Mouse (Mus musculus): ENCODE results near the gene Cib3.

Gene Cib3

DNA sequence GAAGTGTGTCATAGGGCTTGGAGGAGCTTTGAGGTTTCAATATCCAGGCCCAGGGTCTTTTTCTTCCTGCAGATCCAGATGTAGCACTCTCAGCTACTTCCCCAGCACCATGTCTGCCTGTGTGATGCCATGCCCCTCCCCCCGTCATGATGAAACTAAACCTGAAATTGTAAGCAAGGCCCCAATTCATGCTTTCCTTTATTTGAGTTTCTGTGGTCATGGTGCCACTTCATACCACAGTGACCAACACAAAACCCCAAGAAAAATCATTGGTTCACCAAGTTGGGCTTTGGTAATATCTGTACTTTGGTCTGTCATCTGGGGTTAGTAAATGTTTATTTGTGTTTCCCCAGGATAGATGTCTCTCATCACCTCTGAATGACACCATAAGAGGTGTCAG lies 4.1 kb downstream of the Cib3 start:
- no peak for DNase-seq

GRCm38 (mm10) chr8:72197997-72198396 lies 14.6 kb downstream of the Cib3 start:
- DNase-seq: no peak

DNA sequence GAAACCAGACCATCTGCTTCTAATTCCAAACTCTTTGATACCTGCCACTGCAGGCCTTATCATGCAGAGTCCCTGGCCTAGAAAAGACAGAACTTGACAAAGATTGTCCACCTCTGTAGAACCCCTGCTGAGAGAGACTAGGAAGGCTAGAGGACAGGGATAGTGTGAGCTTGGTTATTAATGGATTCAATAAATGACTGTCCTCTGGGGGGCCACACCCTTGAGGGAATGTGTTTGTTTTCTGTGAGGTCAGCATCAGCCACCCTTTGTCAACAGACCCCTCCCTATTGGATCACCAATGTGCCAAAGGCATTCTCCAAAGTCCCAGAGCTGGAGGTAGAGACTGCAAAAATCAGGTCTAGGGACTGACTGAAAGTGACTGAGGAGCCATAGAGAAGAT lies 20.6 kb downstream of the Cib3 start:
- DNase-seq: no peak

GRCm38 (mm10) chr8:72190215-72190539 lies 22.5 kb downstream of the Cib3 start:
- DNase-seq: no peak

GRCm38 (mm10) chr8:72189417-72190214 lies 23.0 kb downstream of the Cib3 start, which contains the start of gene Hsh2d:
TSS of gene Hsh2d (plus strand) at chr8:72189638.
- DNase-seq: no peak

DNA sequence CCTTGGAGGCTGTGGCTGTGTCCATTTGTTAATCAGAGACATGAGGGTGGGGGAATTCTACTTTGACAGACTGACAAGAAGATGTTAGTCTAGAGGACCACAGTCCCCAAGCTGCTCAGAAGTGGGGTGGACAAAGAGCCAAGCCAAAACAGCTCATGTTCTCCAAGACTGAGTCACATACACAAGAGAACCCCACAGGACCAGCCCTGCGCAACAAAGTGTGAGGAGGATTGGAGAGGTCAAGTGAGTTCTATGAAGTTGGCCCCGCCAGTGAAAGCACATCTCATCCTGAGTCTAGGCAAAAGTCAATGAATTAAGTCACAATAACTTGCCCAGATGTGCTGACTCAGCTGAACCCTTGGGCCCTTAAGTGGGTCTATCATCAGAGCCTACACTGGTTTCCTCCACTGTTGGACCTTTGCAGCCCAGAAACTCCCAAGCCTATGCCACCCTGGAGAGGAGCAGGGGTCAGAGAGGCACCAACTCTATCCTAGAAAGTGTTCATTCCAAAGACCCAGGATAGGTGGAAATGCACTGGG lies 24.8 kb downstream of the Cib3 start:
- DNase-seq: no peak

DNA sequence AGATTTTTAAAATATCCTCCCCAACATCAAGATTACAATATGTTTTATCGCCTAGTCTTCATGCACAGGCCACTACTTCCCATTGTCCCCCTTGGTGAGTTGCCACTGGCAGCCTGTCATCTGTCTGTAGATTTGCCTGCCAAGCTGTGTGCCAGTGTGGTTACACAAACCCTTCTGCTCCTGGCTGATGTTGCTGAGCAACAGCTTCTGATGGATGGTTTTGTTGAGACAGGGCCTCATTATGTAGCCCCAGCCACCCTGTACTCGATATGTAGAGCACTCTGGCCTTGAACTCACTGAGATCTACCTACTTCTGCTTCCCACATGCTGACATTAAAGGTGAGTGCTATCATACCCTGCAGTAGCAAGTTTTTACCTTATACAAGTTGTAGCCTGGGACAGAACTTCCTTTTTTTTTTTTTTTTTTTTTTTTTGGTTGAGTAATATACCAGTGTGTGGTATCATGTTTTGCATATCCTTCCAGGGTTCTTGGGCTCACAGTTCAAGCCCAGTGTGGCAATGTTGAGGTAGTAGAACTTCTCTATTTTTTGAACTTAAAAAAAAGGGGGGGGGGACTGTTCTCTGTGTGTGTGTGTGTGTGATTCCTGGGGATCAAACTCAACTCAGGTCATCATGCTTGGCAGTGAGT lies 29.0 kb downstream of the Cib3 start:
- no peak for DNase-seq

DNA sequence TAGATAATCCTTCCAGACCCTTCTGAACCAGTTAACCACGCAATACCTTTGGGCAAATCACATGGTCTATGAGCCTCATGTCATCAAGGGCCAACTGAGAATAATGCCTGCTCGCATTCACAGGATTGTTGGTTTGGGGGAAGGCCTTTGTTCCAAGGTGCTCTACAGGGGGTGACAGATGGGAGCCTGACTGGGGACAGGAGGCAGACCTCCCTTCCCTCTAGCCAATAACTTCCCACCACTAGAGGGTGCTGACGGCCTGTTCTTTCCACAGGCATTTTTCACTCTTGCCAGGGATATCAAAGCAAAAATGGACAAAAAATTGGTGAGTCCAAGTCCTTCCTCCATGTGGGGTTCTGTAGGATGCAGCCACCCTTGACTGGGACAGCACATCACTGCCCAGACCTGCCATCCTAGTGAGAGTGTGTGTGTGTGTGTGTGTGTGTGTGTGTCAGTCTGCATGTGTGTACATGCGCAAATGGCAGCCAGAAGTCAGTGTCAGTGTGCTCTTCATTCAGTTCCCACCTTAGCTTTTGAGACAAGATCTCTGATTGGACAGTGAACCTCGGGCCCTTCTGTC lies 35.2 kb downstream of the Cib3 start:
- DNase-seq: peak; percentile 28

GRCm38 (mm10) chr8:72169681-72170249 lies 42.9 kb downstream of the Cib3 start:
- peak; percentile 82 for DNase-seq

DNA sequence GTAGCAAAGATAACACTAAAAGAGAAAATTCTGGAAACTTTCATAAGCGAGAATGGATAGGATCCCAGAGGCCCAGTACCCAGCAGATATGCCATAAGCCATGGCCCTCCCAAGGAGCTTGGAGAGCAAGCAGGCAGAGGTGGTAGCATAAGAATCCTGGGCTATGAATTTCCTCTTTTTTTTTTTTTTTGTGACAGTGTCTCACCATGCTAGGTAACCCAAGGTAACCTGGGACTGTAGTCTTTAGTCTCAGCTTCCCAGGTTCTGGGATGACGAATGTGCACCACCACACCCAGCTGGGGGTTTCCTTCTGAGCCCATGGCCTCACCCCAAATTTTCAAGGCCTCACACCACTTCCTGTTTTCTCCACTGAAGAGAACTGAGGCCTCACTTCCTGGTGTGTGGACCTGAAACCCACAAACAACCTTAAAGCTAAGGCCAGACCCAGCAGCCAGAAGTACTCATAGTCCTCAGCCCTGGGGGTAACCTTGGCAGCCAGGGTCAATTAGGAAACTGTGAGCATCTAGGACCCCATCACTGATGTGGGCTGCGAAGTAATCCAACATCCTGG lies 43.5 kb downstream of the Cib3 start:
- no peak for DNase-seq

DNA sequence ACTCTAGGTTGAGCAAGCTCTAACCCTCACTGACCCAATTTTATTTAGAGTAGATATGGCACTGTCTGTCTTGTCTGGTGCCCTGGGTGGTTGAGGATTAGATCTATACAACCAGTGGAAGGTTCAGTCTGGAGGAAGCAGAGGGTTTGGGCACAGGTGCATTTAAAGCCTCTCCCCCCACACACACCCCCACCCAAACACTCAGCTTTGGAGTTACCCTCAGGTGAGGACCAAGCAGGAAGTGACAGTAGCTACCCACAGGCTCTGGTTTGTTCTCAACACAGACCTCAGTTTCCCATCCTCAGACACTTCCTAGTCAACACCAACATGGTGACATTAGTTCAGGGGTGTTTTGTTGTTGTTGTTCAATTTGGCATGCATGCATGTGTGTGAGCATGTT lies 49.8 kb downstream of the Cib3 start:
- no peak for DNase-seq

DNA sequence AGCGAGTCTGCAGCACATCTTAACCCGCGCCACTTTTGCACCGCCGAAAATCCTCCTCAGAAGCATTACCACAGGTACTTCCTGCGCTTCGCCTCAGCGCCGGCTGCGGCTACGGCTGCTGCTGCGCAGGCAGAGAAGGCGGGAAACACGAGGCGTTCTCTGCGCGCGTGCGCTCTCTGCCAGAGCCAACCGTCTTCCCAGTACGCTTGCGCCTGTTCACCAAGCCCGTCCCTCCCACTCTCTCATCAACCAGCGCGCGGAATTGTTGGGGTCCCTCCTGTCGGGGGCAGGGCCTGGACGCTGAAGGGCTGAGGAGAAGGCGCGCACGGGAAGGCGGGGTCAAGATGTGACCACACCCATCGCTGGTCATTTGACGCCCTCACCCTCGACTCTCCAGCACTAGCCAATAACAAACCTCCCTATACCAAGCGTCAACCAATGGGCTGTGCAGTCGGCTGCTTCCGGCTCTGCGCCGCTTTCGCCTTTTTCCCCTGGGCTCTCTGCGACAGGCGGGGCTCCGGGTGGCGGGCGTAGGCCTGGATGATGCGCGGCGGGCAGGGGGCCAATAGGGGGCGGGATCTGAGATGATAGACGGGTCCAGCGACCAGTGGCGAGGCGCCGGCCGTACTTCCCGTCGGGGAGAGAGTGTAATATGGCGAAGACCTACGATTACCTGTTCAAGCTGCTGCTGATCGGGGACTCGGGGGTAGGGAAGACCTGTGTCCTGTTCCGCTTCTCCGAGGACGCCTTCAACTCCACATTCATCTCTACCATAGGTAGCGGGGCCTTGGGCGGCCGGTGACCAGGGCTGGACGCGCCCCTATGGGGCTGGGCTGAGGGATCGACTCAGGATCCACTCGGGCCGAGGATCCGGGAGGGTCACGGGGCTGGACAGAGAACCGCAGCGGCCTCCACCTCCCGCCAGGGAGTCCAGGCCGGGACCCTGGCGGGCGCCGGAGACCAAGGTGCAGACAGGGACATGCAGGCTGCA lies 51.6 kb downstream of the Cib3 start, which contains the start of gene Rab8a:
Gene Rab8a, plus strand, starts transcription at position 494 of the 991 bp plus-strand sequence.
- DNase-seq: peak; percentile 100

- DNase-seq: no peak
Observed at GRCm38 (mm10) chr8:72160007-72160406, 52.6 kb downstream of the Cib3 start.

- no peak for DNase-seq
Observed at GRCm38 (mm10) chr8:72158726-72159125, 53.9 kb downstream of the Cib3 start.

- no peak for DNase-seq
Observed at GRCm38 (mm10) chr8:72158096-72158495, 54.5 kb downstream of the Cib3 start.
